Mouse (Mus musculus) ES-E14 (cell line): Measurements from ENCODE around the gene Adcy5. TPM values are rescaled to one million over a fixed set of nuclear protein-coding genes. Genes with fewer than 3 reads are reported as not detected.

Source experiments
- DNase-seq: peaks from one replicate; pipeline ENCODE4 v3.0.0-alpha.2; 2013; ENCODE audit warnings: low read depth, low spot score
- H3K27ac ChIP-seq: 2 replicates; pipeline ENCODE4 v1.5.1; 2012; ENCODE audit warnings: low read depth, mild to moderate bottlenecking, low read length, moderate library complexity, mixed read lengths; ENCODE audit not compliant: poor library complexity, insufficient read depth, severe bottlenecking
- H3K36me3 ChIP-seq: 2 replicates; pipeline ENCODE4 v1.6.1; 2012; ENCODE audit warnings: mild to moderate bottlenecking, low read length, moderate library complexity, mixed read lengths; ENCODE audit not compliant: control insufficient read depth, poor library complexity, insufficient read depth, severe bottlenecking
- H3K4me1 ChIP-seq, 2 experiments: fragments of 150-350 bp in 1 of 2; sonication (generic) in 1 of 2; 2 replicates each; pipeline ENCODE4 v1.6.1; 2012; ENCODE audit warnings: low read length in 2 of 2, mild to moderate bottlenecking in 1 of 2, mixed read lengths in 1 of 2; ENCODE audit not compliant: control insufficient read depth in 2 of 2, insufficient read depth in 2 of 2, poor library complexity in 1 of 2
- H3K4me3 ChIP-seq, 2 experiments: fragments of 150-350 bp in 1 of 2; sonication (generic) in 1 of 2; 2 replicates each; pipeline ENCODE4 v1.5.1; 2012; ENCODE audit warnings: low read length in 2 of 2, low read depth in 1 of 2, mild to moderate bottlenecking in 1 of 2, mixed read lengths in 1 of 2; ENCODE audit not compliant: insufficient read depth in 1 of 2, poor library complexity in 1 of 2, severe bottlenecking in 1 of 2
- H3K9ac ChIP-seq: 2 replicates; pipeline ENCODE4 v1.6.1; 2012; ENCODE audit warnings: low read depth, mild to moderate bottlenecking, low read length, mixed read lengths; ENCODE audit not compliant: poor library complexity, insufficient read depth, severe bottlenecking
- H3K9me3 ChIP-seq: fragments of 150-350 bp; sonication (generic); 2 replicates; pipeline ENCODE4 v1.6.1; 2012; ENCODE audit warnings: low read depth, mild to moderate bottlenecking, low read length; ENCODE audit not compliant: control insufficient read depth, insufficient read depth
- CHD2 ChIP-seq: IDR thresholded peaks from 2 replicates; pipeline ENCODE4 v1.6.1; 2014; ENCODE audit warnings: mild to moderate bottlenecking, low read depth, low read length, inconsistent platforms
- HCFC1 ChIP-seq: IDR thresholded peaks from 2 replicates; pipeline ENCODE4 v1.6.1; 2012; ENCODE audit warnings: low read length, inconsistent platforms, borderline replicate concordance; ENCODE audit not compliant: insufficient read depth
- MAFK ChIP-seq: IDR thresholded peaks from 2 replicates; pipeline ENCODE4 v1.6.1; 2014; ENCODE audit warnings: mild to moderate bottlenecking, low read depth, low read length, inconsistent platforms; ENCODE audit not compliant: insufficient read depth
- ZC3H11A ChIP-seq: IDR thresholded peaks from 2 replicates; pipeline ENCODE4 v1.6.1; 2012; ENCODE audit warnings: low read depth, mild to moderate bottlenecking, inconsistent platforms, low read length, borderline replicate concordance
- ZNF384 ChIP-seq: IDR thresholded peaks from 2 replicates; pipeline ENCODE4 v1.6.1; 2012; ENCODE audit warnings: low read depth, low read length, inconsistent platforms
- in situ Hi-C, 2 experiments: fragments of 600-800 bp; cut with MboI; formaldehyde crosslinking; loops; one replicate each; pipeline ENCODE4 v1.15.1; 2025; ENCODE audit warnings: low sequenced_read_pairs in 2 of 2, inconsistent platforms in 1 of 2; ENCODE audit not compliant: unreplicated experiment in 2 of 2
- total RNA-seq: library from RNA; depleted of rRNA; stranded (reverse); fragments of 300-350 nt; gene quantifications from 2 replicates; pipeline ENCODE4 v1.2.3, GENCODE M21; 2012; rRNA removed

Adcy5 gene
- total RNA-seq, 1 experiment: 0.85 TPM

DNA sequence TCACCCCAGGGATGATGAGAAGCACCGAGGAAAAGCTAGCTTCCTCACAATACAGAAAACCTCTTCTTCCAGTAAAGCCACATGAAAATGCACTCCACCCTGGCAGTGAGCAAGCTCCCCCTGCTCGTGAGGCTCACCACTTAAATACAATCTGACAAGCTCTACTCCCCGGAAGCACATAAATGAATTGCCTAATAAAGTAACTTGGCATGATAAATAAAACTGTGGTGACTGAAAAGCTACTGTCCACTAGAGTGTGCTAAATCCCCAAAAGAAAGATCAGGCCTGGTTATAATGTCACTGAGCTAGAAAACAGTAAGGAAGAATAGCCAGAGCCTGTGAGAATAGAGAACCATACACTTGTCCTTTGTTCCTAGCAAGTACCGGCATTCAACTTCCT lies 164.7 kb downstream of the Adcy5 start:
- TF ChIP-seq MAFK (no peak), ZC3H11A (peak; percentile 24; the same call in 1 of the 2 replicates), ZNF384 (no peak)
- in situ Hi-C loops: no loop called here
- peak; percentile 15 for DNase-seq
- no peak overlapping the region for H3K27ac ChIP-seq
- no peaks in the 10 kb centered on the region for H3K36me3 ChIP-seq
- H3K4me1 ChIP-seq: no peaks in the 10 kb centered on the region
- H3K4me3 ChIP-seq: no peak overlapping the region
- H3K9ac ChIP-seq: no peak overlapping the region
- no peaks in the 10 kb centered on the region for H3K9me3 ChIP-seq

DNA sequence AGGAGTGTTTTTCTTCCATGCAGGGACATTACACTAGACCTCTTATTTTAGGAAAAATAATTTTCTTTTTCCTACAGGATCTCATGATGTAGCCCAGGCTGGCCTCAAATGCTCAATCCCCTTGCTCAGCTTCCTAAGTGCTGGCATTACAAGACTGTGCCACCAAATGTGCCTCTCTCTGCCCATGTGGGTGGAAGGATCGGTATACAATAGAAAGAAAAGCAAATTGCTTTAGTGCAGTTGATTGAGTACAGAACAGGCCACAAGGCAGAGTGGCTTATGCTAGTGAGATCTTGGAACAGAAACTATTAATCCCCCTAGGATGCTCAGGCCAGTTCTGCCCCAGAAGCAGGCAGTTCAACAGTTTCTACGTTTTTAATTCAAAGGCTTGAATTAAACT lies 165.1 kb downstream of the Adcy5 start:
- H3K9ac ChIP-seq: no peak overlapping the region
- peak; percentile 2 for DNase-seq
- no peak for TF ChIP-seq CHD2
- TF ChIP-seq HCFC1: no peak
- H3K4me3 ChIP-seq: no peak overlapping the region
- no peaks in the 10 kb centered on the region for H3K4me1 ChIP-seq
- in situ Hi-C loops: no loop called here
- no peak overlapping the region for H3K27ac ChIP-seq
- no peaks in the 10 kb centered on the region for H3K9me3 ChIP-seq
- H3K36me3 ChIP-seq: no peaks in the 10 kb centered on the region

- no peaks in the 10 kb centered on the region for H3K36me3 ChIP-seq
- no peaks in the 10 kb centered on the region for H3K4me1 ChIP-seq
- H3K27ac ChIP-seq: no peak overlapping the region
- no peak for DNase-seq
- TF ChIP-seq ZC3H11A (no peak), CHD2 (no peak), MAFK (no peak), HCFC1 (no peak), ZNF384 (no peak)
- H3K9ac ChIP-seq: no peak overlapping the region
- in situ Hi-C loops: no loop called here
- no peak overlapping the region for H3K4me3 ChIP-seq
- H3K9me3 ChIP-seq: no peaks in the 10 kb centered on the region
Measured at GRCm38 (mm10) chr16:35330451-35330850, 175.8 kb downstream of the Adcy5 start.

Other genes with a start within 250 kb of the Adcy5 start
- 98.8 and 105 TPM in 2 replicates for gene Hacd2, start 132.4 kb upstream of the Adcy5 start, total RNA-seq
- gene Sec22a, start 209.0 kb downstream of the Adcy5 start, total RNA-seq: 16.7 and 23.5 TPM in 2 replicates